Mouse (Mus musculus) lung, adult 2 months (tissue): Measurements from ENCODE around the gene Gm9970. TPM values are rescaled to one million over a fixed set of nuclear protein-coding genes. Genes with fewer than 3 reads are reported as not detected.
"Not testable (repeated sequence)": the region's sequence is repeated elsewhere in the genome, so short reads cannot be mapped to it uniquely, and the experiment has no call there.

ENCODE experiments used
- DNase-seq: peaks from one replicate; pipeline ENCODE4 v3.0.0; 2022
- H3K4me1 ChIP-seq: fragments of 200-500 bp; 2 replicates; pipeline ENCODE4 v1.6.1; 2011; ENCODE audit warnings: low read length; ENCODE audit not compliant: control insufficient read depth, insufficient read depth
- H3K4me3 ChIP-seq: fragments of 200-500 bp; replicated peaks from 2 replicates; pipeline ENCODE3; 2011; ENCODE audit warnings: low read depth, mild to moderate bottlenecking, control low read depth, low read length; ENCODE audit errors: extremely low read depth
- CTCF ChIP-seq: fragments of 200-500 bp; IDR thresholded peaks from 2 replicates; pipeline ENCODE4 v1.5.1; 2011; ENCODE audit warnings: mild to moderate bottlenecking, low read length, control low read depth; ENCODE audit not compliant: insufficient read depth
- POLR2A ChIP-seq: fragments of 200-500 bp; IDR thresholded peaks from 2 replicates; pipeline ENCODE4 v1.6.1; 2011; ENCODE audit warnings: low read depth, mild to moderate bottlenecking, control low read depth, low read length, borderline replicate concordance; ENCODE audit errors: extremely low read depth
- WGBS: fragments of 180-500 bp; shearing (Covaris S2); methylation state at CpG from one replicate; pipeline ENCODE4 v1.1.7; 2018; 5-methylcytosine and 5-hydroxymethylcytosine counted together
- polyA plus RNA-seq: library from polyadenylated mRNA; depleted of rRNA; stranded (reverse); fragments of >200 nt; gene quantifications from 2 replicates; pipeline ENCODE4 v1.2.3, GENCODE M21; 2012

Gm9970 gene
- polyA plus RNA-seq, 1 experiment = 0.36 TPM

GRCm38 (mm10) chr5:31241522-31242034 lies 546 bp upstream of the Gm9970 start:
- WGBS = 1% methylated on average over 13 of the region's 13 CpGs
- no peak for DNase-seq
- TF ChIP-seq CTCF = no peak
- no peak for TF ChIP-seq POLR2A
- peaks cover 4% of the 10 kb centered on the region for H3K4me1 ChIP-seq
- H3K4me3 ChIP-seq = peak overlapping the region; percentile 89

- no peak for DNase-seq
- H3K4me1 ChIP-seq = no peaks in the 10 kb centered on the region
- no peak overlapping the region for H3K4me3 ChIP-seq
- TF ChIP-seq POLR2A (no peak), CTCF (no peak)
- WGBS = 70% methylated on average over 1 of the region's 1 CpGs
Observed at GRCm38 (mm10) chr5:31226641-31227040, 14.4 kb downstream of the Gm9970 start.

- no peak for DNase-seq
- TF ChIP-seq CTCF = no peak
- TF ChIP-seq POLR2A = no peak
- 95% methylated on average over 9 of the region's 9 CpGs for WGBS
- no peak overlapping the region for H3K4me3 ChIP-seq
- 0 out of 2 replicates have a peak, but pooled peaks cover 4% of the 10 kb centered on the region for H3K4me1 ChIP-seq
Observed at GRCm38 (mm10) chr5:31222696-31223095, 18.3 kb downstream of the Gm9970 start.

- no peak for DNase-seq
- H3K4me3 ChIP-seq = peak overlapping the region; percentile 90
- no peak for TF ChIP-seq POLR2A
- 0 out of 2 replicates have a peak, but pooled peaks have one; percentile 4 for TF ChIP-seq CTCF
- H3K4me1 ChIP-seq = peaks cover 6% of the 10 kb centered on the region; the same call in 1 of the 2 replicates
- WGBS = 16% methylated on average over 11 of the region's 11 CpGs
Observed at GRCm38 (mm10) chr5:31221304-31221945, 19.6 kb downstream of the Gm9970 start.

GRCm38 (mm10) chr5:31220448-31221303 lies 20.4 kb downstream of the Gm9970 start, which contains the start of gene Ppm1g:
Ppm1g (minus strand) TSS chr5:31220687.
- WGBS = under 1% methylated on average over 70 of the region's 70 CpGs
- DNase-seq = peak; percentile 100
- TF ChIP-seq CTCF (no peak), POLR2A (peak; percentile 96)

GRCm38 (mm10) chr5:31219911-31220447 lies 21.1 kb downstream of the Gm9970 start:
- Histone ChIP-seq H3K4me1 (peaks cover 6% of the 10 kb centered on the region; the same call in 1 of the 2 replicates), H3K4me3 (peak overlapping the region; percentile 80)
- WGBS = under 1% methylated on average over 40 of the region's 40 CpGs
- no peak for DNase-seq
- TF ChIP-seq CTCF = no peak

More at GRCm38 (mm10) chr5:31220448-31221303, 20.4 kb downstream of the Gm9970 start, which contains the start of gene Ppm1g:
- peak within 1 kb of the TSS; percentile 90 for H3K4me3 ChIP-seq
- peaks cover 6% of the 10 kb centered on the region; the same call in 1 of the 2 replicates for H3K4me1 ChIP-seq

- no peak for DNase-seq
- Histone ChIP-seq H3K4me3 (peak overlapping the region; percentile 80), H3K4me1 (peaks cover 6% of the 10 kb centered on the region; the same call in 1 of the 2 replicates)
- 1% methylated on average over 11 of the region's 11 CpGs for WGBS
- TF ChIP-seq CTCF (no peak), POLR2A (no peak)
Observed at GRCm38 (mm10) chr5:31219474-31219873, 21.6 kb downstream of the Gm9970 start.

- WGBS = 2% methylated on average over 2 of the region's 2 CpGs
- Histone ChIP-seq H3K4me1 (peaks cover 6% of the 10 kb centered on the region; the same call in 1 of the 2 replicates), H3K4me3 (no peak overlapping the region)
- DNase-seq = no peak
- TF ChIP-seq CTCF = no peak
- TF ChIP-seq POLR2A = no peak
Observed at GRCm38 (mm10) chr5:31219070-31219469, 22.0 kb downstream of the Gm9970 start.

GRCm38 (mm10) chr5:31218294-31218693 lies 22.7 kb downstream of the Gm9970 start:
- no peak for TF ChIP-seq POLR2A
- no peak for TF ChIP-seq CTCF
- 43% methylated on average over 7 of the region's 7 CpGs for WGBS
- H3K4me3 ChIP-seq = no peak overlapping the region
- no peak for DNase-seq
- H3K4me1 ChIP-seq = peaks cover 6% of the 10 kb centered on the region; the same call in 1 of the 2 replicates

- WGBS = 86% methylated on average over 6 of the region's 6 CpGs
Observed at GRCm38 (mm10) chr5:31216554-31216953, 24.5 kb downstream of the Gm9970 start.

More at GRCm38 (mm10) chr5:31216554-31216953, 24.5 kb downstream of the Gm9970 start:
- not testable (repeated sequence) for DNase-seq, H3K4me3 ChIP-seq, H3K4me1 ChIP-seq
